Mouse (Mus musculus): ENCODE results near the gene Aldh1l1.

DNA sequence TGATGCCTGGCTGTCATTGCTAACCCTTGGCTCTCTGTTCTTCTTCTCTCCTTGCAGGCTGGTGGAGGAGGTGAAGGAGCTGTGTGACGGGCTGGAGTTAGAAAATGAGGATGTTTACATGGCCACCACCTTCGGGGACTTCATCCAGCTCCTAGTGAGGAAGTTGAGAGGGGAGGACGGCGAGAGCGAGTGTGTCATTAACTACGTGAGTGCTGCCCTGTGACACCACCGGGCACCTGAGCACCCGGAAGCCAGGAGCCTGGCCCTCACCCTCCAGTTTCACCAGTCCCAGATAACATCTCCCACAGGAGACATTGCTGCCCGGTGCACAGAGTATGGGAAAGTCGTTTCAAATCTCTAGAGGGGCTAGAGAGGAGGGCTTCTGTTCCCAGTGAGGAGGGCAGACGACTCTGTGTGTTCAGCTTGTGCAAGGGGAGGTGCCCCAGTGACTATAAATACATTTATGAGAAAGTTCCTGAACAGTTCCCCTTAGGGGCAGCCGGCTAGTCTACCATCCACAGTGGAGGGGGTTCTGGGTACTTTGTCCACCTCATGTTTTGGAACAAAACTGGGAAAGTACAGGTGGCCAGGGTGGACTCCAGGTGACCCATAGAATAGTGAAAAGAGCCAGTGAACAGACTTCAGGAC, 83.6 kb downstream of the Aldh1l1 start:
- TF ChIP-seq TAL1 (IDR thresholded peaks at IDR 0.05; ENCODE audit: low read length) (no peak), GATA1 (IDR thresholded peaks at IDR 0.05; ENCODE audit: low read length) (no peak)
